Mouse (Mus musculus): Measurements from ENCODE around the gene Orai3. TPM values are rescaled to one million over a fixed set of nuclear protein-coding genes. Genes with fewer than 3 reads are reported as not detected.

The Orai3 gene
- polyA plus RNA-seq, 1 experiment from 2014 or later, result 17.7 TPM

DNA sequence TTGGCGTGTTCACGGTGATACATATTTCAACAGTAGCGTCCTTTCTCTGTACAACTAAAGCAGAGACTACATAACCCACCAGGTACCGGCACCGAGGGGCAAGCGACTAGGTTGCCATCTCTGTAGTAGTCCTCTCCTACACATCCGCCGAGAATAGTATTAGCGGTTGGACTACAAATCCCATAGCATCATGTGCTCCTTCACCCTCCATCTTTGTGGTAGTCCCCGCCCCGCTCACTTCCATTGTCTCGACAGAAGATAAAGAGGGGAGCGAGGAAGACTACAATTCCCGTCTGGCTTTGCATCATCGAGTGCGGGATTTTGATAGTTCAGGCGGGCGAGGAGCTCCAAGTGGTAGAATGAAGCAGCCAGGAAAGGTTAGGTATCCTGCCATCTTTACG lies 24.4 kb upstream of the Orai3 start:
- no peaks in the 10 kb centered on the region for H3K27me3 ChIP-seq (ENCODE audit: control insufficient read depth, insufficient read depth, low read length)
- peak overlapping the region; percentile 73 to 78 for H3K4me3 ChIP-seq (ENCODE audit: control insufficient read depth in 1 of 2, insufficient read depth in 1 of 2, low read depth in 1 of 2, low read length in 2 of 2)
- peak overlapping the region; percentile 85 for H3K9ac ChIP-seq (ENCODE audit: low read length)
- H3K36me3 ChIP-seq (ENCODE audit: control insufficient read depth, insufficient read depth, low read length), result peaks cover 21% of the 10 kb centered on the region
- ATAC-seq (ENCODE audit: insufficient number of reproducible peaks, insufficient read depth, low FRiP score, low read depth), result peak; percentile 82
- H3K4me2 ChIP-seq (ENCODE audit: low read length), result peak overlapping the region; percentile 96
- H3K9me3 ChIP-seq (ENCODE audit: control insufficient read depth, low read length), result no peaks in the 10 kb centered on the region
- H3K4me1 ChIP-seq (ENCODE audit: control insufficient read depth in 2 of 2, insufficient read depth in 2 of 2, low read length in 2 of 2), result peaks cover 6 to 13% of the 10 kb centered on the region in 2 experiments
- peak overlapping the region; percentile 83 to 90 for H3K27ac ChIP-seq (replicated peaks in 1 of 2; ENCODE audit: control insufficient read depth in 1 of 2, insufficient read depth in 1 of 2, low read depth in 2 of 2, low read length in 2 of 2)
- WGBS, result under 1% methylated on average over 19 of the region's 19 CpGs

DNA sequence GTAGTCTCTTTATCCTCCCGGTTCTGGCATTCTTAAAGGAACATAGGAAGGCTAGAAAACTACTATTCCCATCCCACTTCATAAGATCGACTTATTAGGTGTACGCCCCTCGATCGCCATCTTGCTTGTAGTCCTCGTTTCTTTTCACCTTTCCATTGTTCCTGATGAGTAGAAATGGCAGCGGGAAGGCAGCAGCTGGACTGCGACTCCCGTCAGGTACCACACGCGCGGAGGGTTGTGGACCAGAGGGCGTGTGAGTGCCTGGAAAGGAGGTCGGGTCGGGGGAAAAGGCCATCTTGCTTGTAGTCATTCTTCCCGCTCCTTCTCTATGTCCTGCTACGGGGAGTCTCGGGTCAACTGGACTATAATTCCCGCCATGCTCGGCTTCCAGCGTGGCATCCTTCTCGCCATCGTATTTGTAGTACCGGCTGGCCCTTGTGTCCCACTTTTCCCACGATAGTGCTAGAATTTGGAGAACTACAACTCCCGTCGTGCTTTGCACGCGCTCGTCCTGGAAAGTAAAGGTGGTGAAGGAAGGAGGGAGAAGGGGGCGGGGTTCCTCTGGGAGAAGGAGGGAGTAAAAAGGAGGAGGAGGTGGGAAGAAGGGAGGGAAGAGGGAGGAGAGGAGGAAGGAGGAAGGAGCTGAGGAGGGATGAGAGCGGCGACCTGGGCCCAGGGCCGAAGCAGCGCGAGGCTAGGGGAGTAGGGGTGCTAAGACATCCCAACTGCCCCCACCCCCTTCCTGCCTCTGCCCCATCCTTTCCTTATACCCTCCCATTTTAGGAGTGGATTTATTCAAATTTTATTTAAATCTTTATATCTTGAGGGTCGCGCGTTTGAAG lies 23.7 kb upstream of the Orai3 start:
- peak; percentile 80 for ATAC-seq (ENCODE audit: insufficient number of reproducible peaks, insufficient read depth, low FRiP score, low read depth)
- under 1% methylated on average over 39 of the region's 39 CpGs for WGBS
- H3K4me3 ChIP-seq (ENCODE audit: control insufficient read depth in 1 of 2, insufficient read depth in 1 of 2, low read depth in 1 of 2, low read length in 2 of 2), result peak overlapping the region; percentile 73 to 78

DNA sequence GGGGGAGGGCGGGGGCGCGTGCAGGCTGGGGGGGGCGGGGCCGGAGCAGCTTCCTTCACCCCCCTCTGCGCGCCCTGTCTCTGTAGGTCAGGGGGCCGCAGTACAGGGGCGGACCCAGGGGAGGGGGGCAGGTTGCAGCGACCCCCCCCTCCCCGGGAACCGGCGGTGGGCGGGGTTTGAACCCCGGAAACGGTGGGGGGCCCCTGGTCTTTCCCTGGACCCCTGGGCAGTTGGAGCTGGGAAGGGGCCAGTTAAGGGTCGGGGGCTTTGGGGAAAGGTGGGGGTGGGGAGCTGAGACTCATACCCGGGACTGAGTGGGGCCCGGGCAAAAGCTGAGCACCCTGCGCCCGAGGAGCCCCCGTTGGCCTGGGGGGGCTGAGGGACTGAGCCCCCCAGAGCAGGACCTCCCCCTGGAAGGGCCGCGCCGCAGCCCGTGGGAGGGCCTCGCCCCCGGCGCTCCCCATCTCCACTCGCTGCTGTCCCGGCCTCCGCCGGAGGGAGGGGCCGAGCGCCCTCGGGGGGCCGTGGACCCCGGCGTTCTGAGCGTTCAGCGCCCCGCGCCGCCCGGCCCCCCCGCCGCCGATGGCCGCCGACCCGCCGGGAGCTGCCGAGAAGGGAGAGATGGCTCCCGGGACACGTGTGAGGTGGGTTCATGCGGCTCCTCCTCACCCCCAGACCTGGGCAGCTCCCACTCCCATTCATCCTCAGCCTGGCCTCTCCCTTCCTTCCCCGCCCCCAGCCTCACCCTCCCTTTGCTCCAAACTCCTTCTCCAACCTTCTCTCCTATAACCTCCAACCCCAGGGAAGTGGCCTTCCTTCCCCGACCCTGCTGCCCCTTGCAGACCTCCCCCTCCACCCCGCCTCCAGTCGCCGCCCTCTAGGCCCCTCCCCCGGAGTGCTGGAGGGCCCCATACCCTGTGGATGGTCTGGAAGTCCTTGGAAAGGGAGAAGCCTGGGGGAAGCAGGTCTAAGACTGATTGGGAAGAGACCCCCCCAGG lies 22.8 kb upstream of the Orai3 start:
- ATAC-seq (ENCODE audit: insufficient number of reproducible peaks, insufficient read depth, low FRiP score, low read depth), result peak; percentile 5
- peak overlapping the region; percentile 73 to 78 for H3K4me3 ChIP-seq (ENCODE audit: control insufficient read depth in 1 of 2, insufficient read depth in 1 of 2, low read depth in 1 of 2, low read length in 2 of 2)
- 0% methylated on average over 32 of the region's 62 CpGs for WGBS
- peak overlapping the region; percentile 85 for H3K9ac ChIP-seq (ENCODE audit: low read length)
- H3K4me2 ChIP-seq (ENCODE audit: low read length), result peak overlapping the region; percentile 96
- peaks cover 37% of the 10 kb centered on the region for H3K36me3 ChIP-seq (ENCODE audit: control insufficient read depth, insufficient read depth, low read length)
- H3K4me1 ChIP-seq (ENCODE audit: control insufficient read depth in 2 of 2, insufficient read depth in 2 of 2, low read length in 2 of 2), result peaks cover 6 to 13% of the 10 kb centered on the region in 2 experiments
- H3K9me3 ChIP-seq (ENCODE audit: control insufficient read depth, low read length), result no peaks in the 10 kb centered on the region
- H3K27ac ChIP-seq (replicated peaks in 1 of 2; ENCODE audit: control insufficient read depth in 1 of 2, insufficient read depth in 1 of 2, low read depth in 2 of 2, low read length in 2 of 2), result peak overlapping the region in 1 of 2 experiments; percentile 83; a peak in 2 of 4 replicates
- H3K27me3 ChIP-seq (ENCODE audit: control insufficient read depth, insufficient read depth, low read length), result no peaks in the 10 kb centered on the region

More for the DNA sequence above, 23.7 kb upstream of the Orai3 start:
- Histone ChIP-seq H3K27me3 (ENCODE audit: control insufficient read depth, insufficient read depth, low read length) (no peaks in the 10 kb centered on the region), H3K9me3 (ENCODE audit: control insufficient read depth, low read length) (no peaks in the 10 kb centered on the region), H3K36me3 (ENCODE audit: control insufficient read depth, insufficient read depth, low read length) (peaks cover 28% of the 10 kb centered on the region), H3K27ac (replicated peaks in 1 of 2; ENCODE audit: control insufficient read depth in 1 of 2, insufficient read depth in 1 of 2, low read depth in 2 of 2, low read length in 2 of 2) (peak overlapping the region; percentile 83 to 90), H3K4me2 (ENCODE audit: low read length) (peak overlapping the region; percentile 96), H3K4me1 (ENCODE audit: control insufficient read depth in 2 of 2, insufficient read depth in 2 of 2, low read length in 2 of 2) (peaks cover 6 to 13% of the 10 kb centered on the region in 2 experiments), H3K9ac (ENCODE audit: low read length) (peak overlapping the region; percentile 85)

GRCm38 (mm10) chr7:127747559-127748234 lies 21.9 kb upstream of the Orai3 start:
- ATAC-seq (ENCODE audit: insufficient number of reproducible peaks, insufficient read depth, low FRiP score, low read depth), result no peak
- Histone ChIP-seq H3K9me3 (ENCODE audit: control insufficient read depth, low read length) (no peaks in the 10 kb centered on the region), H3K36me3 (ENCODE audit: control insufficient read depth, insufficient read depth, low read length) (peaks cover 45% of the 10 kb centered on the region), H3K4me2 (ENCODE audit: low read length) (peak overlapping the region; percentile 96), H3K4me3 (ENCODE audit: control insufficient read depth in 1 of 2, insufficient read depth in 1 of 2, low read depth in 1 of 2, low read length in 2 of 2) (peak overlapping the region; percentile 73 to 78), H3K27ac (replicated peaks in 1 of 2; ENCODE audit: control insufficient read depth in 1 of 2, insufficient read depth in 1 of 2, low read depth in 2 of 2, low read length in 2 of 2) (0 out of 4 replicates have a peak overlapping the region, but pooled peaks of 1 of the 2 experiments have one; percentile 83), H3K27me3 (ENCODE audit: control insufficient read depth, insufficient read depth, low read length) (no peaks in the 10 kb centered on the region), H3K9ac (ENCODE audit: low read length) (peak overlapping the region; percentile 85), H3K4me1 (ENCODE audit: control insufficient read depth in 2 of 2, insufficient read depth in 2 of 2, low read length in 2 of 2) (peaks cover 6 to 13% of the 10 kb centered on the region in 2 experiments)
- 62% methylated on average over 6 of the region's 6 CpGs for WGBS

GRCm38 (mm10) chr7:127748235-127748560 lies 21.4 kb upstream of the Orai3 start:
- peaks cover 6 to 13% of the 10 kb centered on the region in 2 experiments for H3K4me1 ChIP-seq (ENCODE audit: control insufficient read depth in 2 of 2, insufficient read depth in 2 of 2, low read length in 2 of 2)
- no peak overlapping the region for H3K4me2 ChIP-seq (ENCODE audit: low read length)
- WGBS, result 92% methylated on average over 28 of the region's 28 CpGs
- ATAC-seq (ENCODE audit: insufficient number of reproducible peaks, insufficient read depth, low FRiP score, low read depth), result no peak
- H3K27me3 ChIP-seq (ENCODE audit: control insufficient read depth, insufficient read depth, low read length), result no peaks in the 10 kb centered on the region
- peaks cover 50% of the 10 kb centered on the region for H3K36me3 ChIP-seq (ENCODE audit: control insufficient read depth, insufficient read depth, low read length)
- H3K27ac ChIP-seq (replicated peaks in 1 of 2; ENCODE audit: control insufficient read depth in 1 of 2, insufficient read depth in 1 of 2, low read depth in 2 of 2, low read length in 2 of 2), result no peak overlapping the region
- no peak overlapping the region for H3K4me3 ChIP-seq (ENCODE audit: control insufficient read depth in 1 of 2, insufficient read depth in 1 of 2, low read depth in 1 of 2, low read length in 2 of 2)
- H3K9me3 ChIP-seq (ENCODE audit: control insufficient read depth, low read length), result no peaks in the 10 kb centered on the region
- H3K9ac ChIP-seq (ENCODE audit: low read length), result no peak overlapping the region

DNA sequence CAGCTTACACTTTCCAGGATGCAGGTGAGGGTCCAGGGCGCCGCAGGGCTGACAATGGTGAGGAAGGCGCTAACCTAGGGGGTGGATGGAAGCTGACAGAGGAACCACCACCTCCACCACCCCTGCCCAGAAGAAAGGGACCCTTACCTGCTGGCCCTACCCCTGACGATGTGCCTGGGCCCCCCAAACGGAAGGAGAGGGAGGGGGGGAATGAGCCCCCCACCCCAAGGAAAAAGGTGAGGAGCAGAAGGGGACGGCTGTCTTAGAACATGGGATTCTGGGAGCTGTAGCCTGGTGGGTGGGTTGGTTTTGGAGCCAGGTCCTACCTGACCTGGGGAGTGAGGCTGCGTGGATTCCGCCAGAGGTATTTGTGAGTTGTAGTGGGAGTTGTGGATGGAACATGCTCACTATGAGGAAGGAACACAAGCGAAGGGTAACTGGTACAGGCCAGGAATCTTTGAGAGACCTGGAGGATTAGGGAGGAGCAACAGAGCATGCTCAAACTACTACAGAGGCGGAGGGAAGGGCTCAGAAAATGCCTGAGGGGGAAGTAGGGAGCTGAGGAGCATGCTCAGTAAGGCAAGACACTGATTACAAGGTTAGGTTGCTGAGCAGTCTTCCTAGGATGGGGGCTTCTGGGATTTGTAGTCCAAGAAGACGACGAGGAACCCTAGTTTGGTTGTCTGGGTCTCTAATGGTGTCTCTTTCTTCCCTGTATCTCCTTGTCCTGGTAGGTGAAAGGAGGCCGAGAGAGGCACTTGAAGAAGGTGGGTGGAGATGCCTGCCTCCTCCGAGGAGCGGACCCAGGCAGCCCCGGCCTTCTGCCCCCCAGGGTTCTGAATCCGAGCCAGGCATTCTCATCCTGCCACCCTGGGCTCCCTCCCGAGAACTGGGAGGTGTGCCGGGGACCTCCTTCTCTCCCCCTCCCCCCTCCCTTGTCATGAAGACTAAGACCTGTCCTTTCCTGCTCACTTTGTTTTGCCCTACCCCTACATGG lies 19.2 kb upstream of the Orai3 start:
- ATAC-seq (ENCODE audit: insufficient number of reproducible peaks, insufficient read depth, low FRiP score, low read depth), result no peak
- Histone ChIP-seq H3K9me3 (ENCODE audit: control insufficient read depth, low read length) (no peaks in the 10 kb centered on the region), H3K27me3 (ENCODE audit: control insufficient read depth, insufficient read depth, low read length) (no peaks in the 10 kb centered on the region), H3K9ac (ENCODE audit: low read length) (no peak overlapping the region), H3K27ac (replicated peaks in 1 of 2; ENCODE audit: control insufficient read depth in 1 of 2, insufficient read depth in 1 of 2, low read depth in 2 of 2, low read length in 2 of 2) (no peak overlapping the region), H3K4me3 (ENCODE audit: control insufficient read depth in 1 of 2, insufficient read depth in 1 of 2, low read depth in 1 of 2, low read length in 2 of 2) (no peak overlapping the region), H3K4me2 (ENCODE audit: low read length) (no peak overlapping the region), H3K4me1 (ENCODE audit: control insufficient read depth in 2 of 2, insufficient read depth in 2 of 2, low read length in 2 of 2) (peaks cover 2 to 7% of the 10 kb centered on the region in 2 experiments; a peak in 3 of 4 replicates), H3K36me3 (ENCODE audit: control insufficient read depth, insufficient read depth, low read length) (peaks cover 72% of the 10 kb centered on the region)
- WGBS, result 91% methylated on average over 19 of the region's 19 CpGs
